Mouse (Mus musculus) ES-Bruce4 (cell line): ENCODE measurements around the gene Pcsk2. TPM values are rescaled to one million over a fixed set of nuclear protein-coding genes. Genes with fewer than 3 reads are reported as not detected.

Source experiments
- H3K27ac ChIP-seq: 2 replicates; pipeline ENCODE4 v1.5.1; 2012; ENCODE audit warnings: low read length, inconsistent platforms; ENCODE audit not compliant: insufficient read depth
- H3K27me3 ChIP-seq: 2 replicates; pipeline ENCODE4 v1.6.1; 2012; ENCODE audit warnings: mild to moderate bottlenecking, low read length, inconsistent platforms; ENCODE audit not compliant: control insufficient read depth, poor library complexity, insufficient read depth, severe bottlenecking
- H3K36me3 ChIP-seq: 2 replicates; pipeline ENCODE4 v1.6.1; 2012; ENCODE audit warnings: inconsistent platforms, mild to moderate bottlenecking, low read length, moderate library complexity; ENCODE audit not compliant: control insufficient read depth, poor library complexity, insufficient read depth, severe bottlenecking
- H3K4me1 ChIP-seq: one replicate; pipeline ENCODE4 v1.8.1; 2011; ENCODE audit warnings: low read length; ENCODE audit not compliant: control insufficient read depth, insufficient read depth
- H3K4me3 ChIP-seq: 2 replicates; pipeline ENCODE4 v1.5.1; 2011; ENCODE audit warnings: low read depth, mild to moderate bottlenecking, low read length
- H3K9ac ChIP-seq: 2 replicates; pipeline ENCODE4 v1.6.1; 2012; ENCODE audit warnings: low read depth, mild to moderate bottlenecking, inconsistent platforms; ENCODE audit not compliant: poor library complexity, severe bottlenecking
- H3K9me3 ChIP-seq: replicated peaks from 2 replicates; pipeline ENCODE4 v1.6.1; 2012; ENCODE audit warnings: mild to moderate bottlenecking, low read length, inconsistent platforms; ENCODE audit not compliant: control insufficient read depth, poor library complexity, insufficient read depth, severe bottlenecking
- CTCF ChIP-seq: IDR thresholded peaks from one replicate; pipeline ENCODE4 v1.8.1; 2011; ENCODE audit warnings: low read depth, low read length
- EP300 ChIP-seq: IDR thresholded peaks from 2 replicates; pipeline ENCODE4 v1.6.1; 2011; ENCODE audit warnings: low read depth, low read length; ENCODE audit not compliant: insufficient read depth
- POLR2A ChIP-seq: IDR thresholded peaks from one replicate; pipeline ENCODE4 v1.8.1; 2011; ENCODE audit warnings: low read length; ENCODE audit not compliant: insufficient read depth
- polyA plus RNA-seq: library from polyadenylated mRNA; stranded (reverse); fragments of >200 nt; gene quantifications from 2 replicates; pipeline ENCODE4 v1.2.4, GENCODE M21; 2011; ENCODE audit warnings: low read depth; ENCODE audit not compliant: missing spikeins, insufficient read depth, insufficient read length

Gene Pcsk2
- polyA plus RNA-seq, 1 experiment: 1.1 TPM

DNA sequence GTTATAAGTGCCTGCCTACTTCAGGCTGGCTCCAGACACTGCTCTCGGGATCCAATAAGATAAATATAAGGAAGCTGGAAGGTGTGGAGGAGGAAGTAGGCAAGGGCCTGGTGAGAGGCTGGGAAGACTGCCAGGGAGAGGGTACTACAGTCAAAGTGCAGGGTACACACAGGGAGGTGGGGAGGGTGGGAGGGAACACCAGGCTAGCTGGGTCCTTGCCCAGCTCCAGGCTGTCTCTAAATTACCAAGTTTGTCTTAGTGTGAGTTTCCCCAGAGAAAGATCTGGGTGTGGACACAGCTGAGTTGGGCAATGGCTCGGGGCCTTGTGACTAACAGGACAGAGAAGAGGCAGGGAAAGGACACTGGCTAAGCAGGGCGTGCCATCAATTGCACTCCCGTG is 300.8 kb downstream of the Pcsk2 start:
- Histone ChIP-seq H3K27ac (no peak overlapping the region), H3K9me3 (no peaks in the 10 kb centered on the region), H3K9ac (no peak overlapping the region), H3K36me3 (no peaks in the 10 kb centered on the region), H3K4me3 (no peak overlapping the region), H3K4me1 (no peaks in the 10 kb centered on the region), H3K27me3 (no peaks in the 10 kb centered on the region)
- TF ChIP-seq CTCF (no peak), EP300 (no peak), POLR2A (no peak)

DNA sequence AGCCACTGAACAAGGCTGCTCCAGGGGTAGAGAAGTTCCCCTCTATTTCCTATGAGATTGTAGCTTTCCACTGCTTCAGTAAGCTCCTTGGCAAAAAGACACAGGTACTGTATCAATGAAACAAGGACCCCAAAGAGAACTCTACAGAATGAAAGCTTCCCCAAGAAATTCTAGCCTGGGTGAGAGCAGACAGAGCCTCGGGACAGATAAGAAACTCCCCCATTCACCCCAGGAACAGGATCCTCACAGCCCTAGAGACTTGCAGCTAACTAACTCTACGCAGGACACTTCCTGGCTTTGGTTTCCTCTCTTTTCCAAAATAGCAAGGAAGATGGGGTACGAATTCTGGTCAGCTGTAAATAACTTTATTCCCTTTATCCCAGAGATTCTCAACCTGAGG is 301.3 kb downstream of the Pcsk2 start:
- Histone ChIP-seq H3K27me3 (no peaks in the 10 kb centered on the region), H3K9me3 (no peaks in the 10 kb centered on the region), H3K4me3 (no peak overlapping the region), H3K27ac (no peak overlapping the region), H3K36me3 (no peaks in the 10 kb centered on the region), H3K9ac (no peak overlapping the region), H3K4me1 (no peaks in the 10 kb centered on the region)
- TF ChIP-seq EP300: no peak
- TF ChIP-seq POLR2A: no peak
- no peak for TF ChIP-seq CTCF

DNA sequence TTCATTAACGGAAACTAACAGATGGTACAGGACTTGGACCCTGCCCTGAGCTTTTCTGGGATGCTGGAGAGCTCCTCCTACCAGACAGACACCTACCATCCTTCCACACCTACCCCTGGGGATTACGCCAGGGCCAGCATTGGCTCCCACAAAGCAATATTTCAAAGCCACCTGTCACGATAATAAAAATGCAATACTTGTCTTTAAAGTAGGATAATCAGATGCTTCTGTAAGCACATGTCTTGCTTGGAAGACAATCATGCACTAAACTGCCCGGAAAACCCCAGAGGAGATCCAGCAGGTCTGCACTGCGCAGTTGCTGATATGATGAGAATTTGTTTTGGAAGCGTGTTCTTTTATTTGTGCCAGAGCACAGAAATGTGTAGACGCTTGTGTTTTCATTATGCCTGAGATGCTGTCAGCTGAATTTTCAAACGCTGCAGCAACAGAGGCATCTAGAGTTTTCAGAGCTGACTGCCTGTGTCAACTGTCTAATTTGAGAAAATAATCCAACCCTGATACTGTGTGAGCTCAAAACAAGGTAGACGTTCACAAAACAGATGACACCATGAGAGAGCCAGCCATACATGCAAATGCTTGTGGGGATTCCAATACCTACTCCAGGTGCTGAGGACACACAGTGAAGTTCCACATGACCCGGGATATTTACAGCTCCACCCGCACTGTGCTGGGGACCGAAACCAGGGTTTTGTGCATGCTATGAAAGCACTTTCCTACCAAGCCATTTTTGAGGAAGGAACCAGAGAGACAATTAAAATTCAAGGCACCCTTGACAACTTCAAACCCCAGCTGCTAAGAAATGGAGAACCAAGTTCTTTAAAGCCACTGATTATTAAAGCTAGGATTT is 305.6 kb downstream of the Pcsk2 start:
- Histone ChIP-seq H3K27me3 (no peaks in the 10 kb centered on the region), H3K27ac (no peak overlapping the region), H3K9me3 (no peaks in the 10 kb centered on the region), H3K4me1 (no peaks in the 10 kb centered on the region), H3K36me3 (no peaks in the 10 kb centered on the region), H3K9ac (no peak overlapping the region), H3K4me3 (no peak overlapping the region)
- no peak for TF ChIP-seq EP300
- no peak for TF ChIP-seq CTCF
- TF ChIP-seq POLR2A: no peak

DNA sequence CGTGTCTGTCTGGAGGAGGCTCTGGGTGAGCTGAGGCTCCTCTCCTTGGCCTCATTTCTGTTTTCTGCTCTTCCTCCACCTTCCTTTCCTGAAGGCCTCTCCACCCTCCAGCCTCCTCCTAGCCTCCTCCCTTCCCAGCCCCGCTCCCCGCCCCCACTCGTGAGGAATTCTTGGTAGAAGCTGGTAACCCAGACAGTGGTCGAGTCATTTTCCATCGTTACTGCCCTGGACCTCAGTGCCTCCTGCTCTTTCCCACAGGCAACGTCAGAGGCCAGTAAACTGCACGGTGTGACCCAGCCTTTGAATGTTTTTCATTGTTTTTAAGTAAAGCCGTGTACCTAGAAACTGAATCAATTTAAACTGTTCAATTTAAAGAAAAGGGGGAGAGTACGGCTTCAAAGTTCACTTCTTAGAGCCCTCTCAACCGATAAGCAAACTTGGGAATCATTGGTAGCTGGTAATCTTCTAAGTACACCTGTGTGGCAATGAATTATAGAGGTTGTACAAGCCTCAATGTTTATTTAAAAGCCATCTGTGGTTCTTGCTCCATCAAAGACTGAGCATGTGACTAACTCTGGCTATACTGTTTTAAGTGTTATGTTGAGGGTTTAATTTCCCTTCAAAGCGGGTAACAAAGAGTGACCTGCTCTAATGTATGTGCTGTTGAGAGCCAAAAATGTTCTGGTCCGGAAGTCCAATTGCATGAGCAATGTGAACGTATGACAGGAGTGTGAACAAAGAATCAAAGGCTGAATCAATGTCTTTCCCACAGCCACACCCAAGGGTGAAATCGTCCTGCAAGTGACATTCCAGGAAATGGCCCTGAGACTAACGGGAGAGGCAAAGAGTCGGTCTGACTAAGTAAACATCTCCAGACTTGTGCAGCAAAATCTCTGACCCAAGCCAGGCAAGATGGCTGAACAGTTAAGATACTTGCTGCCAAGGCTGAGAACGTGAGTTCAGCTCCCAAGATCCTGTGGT is 306.6 kb downstream of the Pcsk2 start:
- no peak overlapping the region for H3K4me3 ChIP-seq
- H3K9me3 ChIP-seq: no peaks in the 10 kb centered on the region
- TF ChIP-seq POLR2A (no peak), CTCF (no peak), EP300 (no peak)
- no peaks in the 10 kb centered on the region for H3K27me3 ChIP-seq
- no peak overlapping the region for H3K9ac ChIP-seq
- no peaks in the 10 kb centered on the region for H3K36me3 ChIP-seq
- no peak overlapping the region for H3K27ac ChIP-seq
- H3K4me1 ChIP-seq: no peaks in the 10 kb centered on the region

DNA sequence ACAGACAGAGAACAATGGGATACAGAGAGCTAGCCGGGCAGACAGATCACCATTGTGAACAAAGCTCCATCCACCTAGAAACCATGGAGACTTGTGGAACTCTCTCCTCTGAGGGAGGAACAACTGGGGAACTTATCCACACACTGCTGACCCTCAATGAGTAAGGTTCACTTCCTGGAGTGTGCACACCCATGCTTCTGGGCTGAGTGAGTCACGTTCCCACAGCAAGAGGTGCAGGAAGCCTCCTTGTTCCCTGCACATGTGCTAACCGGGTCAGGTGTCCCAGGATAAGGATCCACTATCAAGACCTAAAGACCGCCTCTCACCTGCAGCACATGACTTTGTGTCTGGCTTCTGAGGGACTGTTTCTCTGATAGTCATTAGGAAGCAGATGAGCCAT is 307.5 kb downstream of the Pcsk2 start:
- TF ChIP-seq EP300 (no peak), POLR2A (no peak), CTCF (no peak)
- Histone ChIP-seq H3K27me3 (no peaks in the 10 kb centered on the region), H3K4me3 (no peak overlapping the region), H3K27ac (no peak overlapping the region), H3K4me1 (no peaks in the 10 kb centered on the region), H3K9ac (no peak overlapping the region), H3K9me3 (no peaks in the 10 kb centered on the region), H3K36me3 (no peaks in the 10 kb centered on the region)
